Mouse (Mus musculus): ENCODE measurements around the gene Adcy9.

Gene Adcy9

DNA sequence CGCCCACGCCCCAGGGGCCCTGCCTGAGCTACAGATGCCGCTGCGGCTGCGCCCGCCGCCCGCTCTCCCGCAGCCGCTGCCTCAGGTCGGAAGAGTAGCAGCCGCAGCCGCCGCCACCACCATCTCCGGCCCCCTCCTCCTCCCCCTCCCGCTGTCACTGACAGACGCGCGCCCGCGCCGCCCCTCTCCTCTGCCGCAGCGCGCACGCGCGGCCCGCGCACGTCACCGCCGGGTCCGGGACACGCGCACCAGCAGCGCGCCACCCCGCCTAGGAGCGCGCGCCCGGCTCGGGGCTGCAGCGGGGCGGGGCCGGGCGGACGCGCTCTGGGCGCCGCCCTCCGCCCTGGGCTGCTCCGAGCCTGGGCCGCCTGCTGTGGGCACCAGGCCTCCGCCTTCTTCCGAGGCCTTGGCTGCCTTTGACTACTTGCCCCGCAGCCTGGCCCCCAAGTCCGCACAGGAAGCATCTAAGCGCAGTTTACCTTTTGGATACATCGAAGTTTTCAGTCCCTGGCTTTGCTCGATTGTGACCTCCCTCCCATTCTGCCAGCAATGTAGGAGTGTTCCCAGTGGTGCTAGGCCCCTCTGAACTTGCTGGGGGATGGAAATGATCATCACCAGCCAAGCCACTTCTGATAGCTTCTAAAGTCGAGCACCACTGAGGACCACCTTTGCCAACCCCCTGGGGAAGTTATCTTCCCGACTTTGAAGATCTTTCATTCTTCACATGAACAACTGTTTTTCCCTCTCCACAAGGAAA lies at the start of gene Adcy9:
Gene Adcy9 (minus strand): TSS at position 201 of the 757 bp plus-strand sequence.
- DNase-seq, result peak; percentile 89

DNA sequence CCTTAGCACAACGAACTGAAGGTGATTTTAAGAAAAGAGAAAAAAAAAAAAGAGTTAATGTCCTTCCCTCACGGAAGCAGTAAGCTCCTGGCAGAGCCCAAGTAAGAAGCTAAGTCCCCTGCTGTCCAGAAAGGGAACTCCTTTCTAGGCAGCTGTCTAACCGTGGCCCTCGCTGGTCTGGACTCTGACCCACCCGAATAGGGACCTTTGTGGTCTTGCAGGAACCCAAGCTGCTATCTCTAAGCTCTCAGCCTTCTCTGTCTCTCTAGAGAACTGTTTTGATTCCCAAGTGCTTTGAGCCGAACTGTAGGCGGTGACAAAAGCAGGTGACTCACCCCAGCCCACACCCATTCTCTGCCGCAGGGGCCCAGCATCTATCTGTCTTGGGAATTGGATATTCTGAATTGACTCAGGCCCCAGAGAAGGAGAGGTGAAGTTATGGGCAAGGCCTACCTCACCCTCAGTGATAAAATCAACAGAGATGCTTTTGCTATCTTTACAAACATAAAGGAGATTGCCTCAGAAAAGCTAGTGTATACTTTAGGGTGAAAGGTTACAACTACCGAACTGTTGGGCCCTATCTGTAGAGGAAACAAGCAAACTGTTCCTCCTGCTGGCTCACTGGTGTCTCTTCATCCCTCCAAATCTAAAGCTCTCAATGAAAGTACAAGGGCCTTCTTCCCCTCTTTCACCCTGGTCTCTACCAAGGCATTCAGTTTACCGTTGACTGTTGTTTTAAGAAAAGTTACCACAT lies 49.5 kb upstream of the Adcy9 start:
- DNase-seq, result no peak

DNA sequence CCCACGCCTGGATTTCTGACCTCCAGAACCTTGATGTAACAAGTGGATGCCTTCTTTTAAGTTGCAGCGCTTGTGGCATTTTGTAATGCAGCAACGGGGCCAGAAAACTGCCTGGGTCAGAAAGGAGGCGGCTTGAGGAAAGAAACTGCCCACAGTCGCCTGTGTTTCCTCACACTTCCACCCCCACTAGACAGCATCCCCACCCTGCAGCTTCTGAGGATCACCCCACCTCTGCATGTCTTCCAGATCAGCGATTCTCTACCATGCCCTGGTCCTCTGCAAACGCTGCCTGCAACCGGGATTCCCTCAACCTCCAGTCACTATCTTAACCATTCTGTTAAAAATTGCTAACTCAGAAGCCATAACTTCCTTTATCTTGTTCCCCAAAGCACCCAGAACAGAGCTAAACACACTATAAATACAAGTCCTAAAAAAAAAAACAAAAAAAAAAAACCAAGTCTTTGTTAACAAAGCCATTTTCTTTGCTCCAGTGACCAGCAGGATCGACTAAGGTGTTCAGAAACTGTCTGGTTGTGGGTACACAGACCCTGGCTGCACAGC lies 44.3 kb upstream of the Adcy9 start:
- no peak for DNase-seq

DNA sequence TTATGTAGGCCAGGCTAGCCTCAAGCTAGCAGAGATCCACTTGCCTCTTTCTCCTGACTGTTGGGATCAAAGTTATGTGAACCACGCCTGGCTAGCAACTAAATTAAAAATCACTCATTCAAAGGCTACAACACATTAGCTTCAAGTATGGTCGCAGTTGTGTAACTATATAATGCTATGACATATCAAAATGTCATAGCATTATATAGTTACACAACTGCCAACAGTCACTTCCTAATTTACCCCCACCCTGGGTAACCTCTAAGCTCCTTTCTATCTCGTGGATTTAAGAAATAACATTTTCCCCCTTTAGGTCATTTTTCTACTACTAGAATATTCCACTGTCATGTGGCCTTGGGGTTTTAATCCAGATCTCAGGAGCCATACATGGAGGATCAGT lies 37.6 kb upstream of the Adcy9 start:
- no peak for DNase-seq

DNA sequence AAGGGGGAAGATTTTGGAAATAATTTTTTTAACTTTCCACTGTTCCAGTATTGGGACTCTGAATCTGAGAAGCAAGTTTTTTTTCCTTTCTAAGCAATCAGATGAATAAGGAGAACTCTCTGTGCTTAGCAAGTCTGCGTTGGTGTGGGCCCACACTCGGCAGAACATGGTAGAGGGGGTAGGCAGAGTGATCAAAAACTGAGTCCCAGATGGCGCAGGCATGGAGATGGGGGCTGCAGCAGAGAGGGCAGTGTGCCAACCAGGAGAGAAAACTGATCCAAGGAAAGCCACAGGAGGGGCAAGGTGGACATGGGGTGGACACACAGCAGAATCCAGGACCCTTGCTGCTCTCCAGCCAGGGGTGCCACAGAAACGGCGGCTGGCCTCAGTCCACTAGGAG lies 36.1 kb upstream of the Adcy9 start:
- DNase-seq, result no peak

DNA sequence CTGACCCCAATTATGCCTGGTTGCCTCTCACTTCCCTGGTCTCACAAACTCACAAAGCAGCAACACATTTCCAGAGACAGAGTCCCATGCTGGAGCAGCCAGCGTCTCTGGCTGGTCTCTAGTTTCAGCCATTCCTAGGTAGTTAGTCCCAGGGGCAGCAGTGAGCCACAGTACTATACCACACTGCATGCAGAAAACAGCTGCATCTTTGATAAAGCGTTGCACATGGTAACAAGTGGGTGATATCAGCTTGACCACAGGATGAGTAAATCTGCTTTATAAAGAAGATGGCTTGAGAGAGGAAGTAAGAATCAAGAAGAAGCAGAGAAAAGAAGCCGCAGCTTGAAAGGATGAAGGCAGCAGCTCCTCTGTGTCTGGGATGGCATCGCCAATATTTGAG lies 35.4 kb upstream of the Adcy9 start:
- no peak for DNase-seq

DNA sequence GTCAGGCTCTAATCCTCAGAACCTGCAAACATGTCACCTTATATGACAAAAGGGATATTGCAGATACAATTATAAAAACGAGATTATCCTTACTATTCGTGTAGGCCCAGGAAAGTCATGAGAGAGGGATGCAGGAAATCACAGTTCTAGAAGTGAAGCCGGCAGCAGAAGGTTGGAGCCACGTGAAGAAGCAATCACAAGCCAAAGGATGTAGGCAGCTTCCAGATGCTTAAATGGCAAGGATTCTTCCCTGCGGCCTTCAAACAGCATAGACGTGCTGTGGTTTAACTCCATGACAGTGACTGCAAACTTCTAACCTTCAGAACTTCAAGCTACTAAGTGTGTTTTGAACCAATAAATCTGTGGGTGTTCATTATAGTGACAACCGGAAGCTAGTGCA lies 34.3 kb upstream of the Adcy9 start:
- DNase-seq, result no peak

DNA sequence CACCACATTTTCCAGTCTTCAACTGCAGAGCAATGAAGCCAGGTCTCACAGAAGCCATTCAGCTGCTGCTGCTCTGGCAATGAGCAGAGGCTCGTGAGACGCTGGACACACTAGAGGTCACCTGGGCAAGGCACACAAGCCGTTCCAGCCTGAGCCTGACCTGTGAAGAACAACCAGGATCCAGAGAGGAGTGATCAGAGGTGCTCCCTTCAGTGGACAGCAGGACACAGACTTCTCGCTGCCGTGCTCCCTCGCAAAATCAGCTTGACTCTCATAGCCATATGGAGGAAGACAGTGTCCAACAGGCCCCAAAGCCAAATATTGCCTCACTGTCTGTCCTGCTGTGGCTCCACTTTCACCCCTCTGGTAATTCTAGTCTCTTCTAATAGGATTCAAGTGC lies 29.1 kb upstream of the Adcy9 start:
- DNase-seq, result no peak

DNA sequence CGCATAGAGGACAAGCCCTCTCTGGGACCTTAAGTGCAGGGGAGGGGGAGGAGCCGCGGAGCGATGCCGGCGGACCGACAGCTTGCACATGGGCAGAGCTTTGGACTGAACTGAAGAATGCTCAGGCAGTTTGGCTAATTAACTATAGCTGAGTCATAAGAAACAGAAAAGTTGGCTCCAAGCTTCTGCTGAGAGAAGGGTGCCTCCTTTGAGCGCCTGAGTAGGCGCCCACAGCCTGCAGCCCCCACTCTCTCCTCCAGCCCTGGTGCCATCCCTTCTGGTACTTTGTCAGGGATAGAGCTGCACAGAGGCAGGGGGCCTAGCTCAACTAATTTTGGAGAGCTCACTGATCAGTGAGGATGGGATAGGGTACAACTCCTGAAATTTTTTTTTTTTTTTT lies 27.9 kb upstream of the Adcy9 start:
- no peak for DNase-seq

DNA sequence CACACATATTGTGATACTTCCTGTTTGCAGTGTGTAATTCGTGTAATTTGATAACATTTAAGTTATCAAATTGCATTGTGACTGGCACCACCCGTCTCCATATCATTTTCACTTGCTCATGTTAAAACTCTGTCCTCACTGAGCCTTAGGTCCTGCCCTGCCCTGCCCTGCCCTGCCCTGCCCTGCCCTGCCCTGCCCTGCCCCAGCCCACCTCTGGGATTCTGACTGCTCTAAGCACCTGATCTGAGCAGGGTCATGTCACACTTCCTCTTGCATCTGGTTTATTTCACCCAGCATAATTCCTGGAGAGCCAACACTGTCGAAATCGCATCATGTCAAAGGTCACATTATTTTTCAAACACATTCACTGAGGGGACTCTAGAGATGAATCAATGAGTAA lies 26.1 kb upstream of the Adcy9 start:
- no peak for DNase-seq

DNA sequence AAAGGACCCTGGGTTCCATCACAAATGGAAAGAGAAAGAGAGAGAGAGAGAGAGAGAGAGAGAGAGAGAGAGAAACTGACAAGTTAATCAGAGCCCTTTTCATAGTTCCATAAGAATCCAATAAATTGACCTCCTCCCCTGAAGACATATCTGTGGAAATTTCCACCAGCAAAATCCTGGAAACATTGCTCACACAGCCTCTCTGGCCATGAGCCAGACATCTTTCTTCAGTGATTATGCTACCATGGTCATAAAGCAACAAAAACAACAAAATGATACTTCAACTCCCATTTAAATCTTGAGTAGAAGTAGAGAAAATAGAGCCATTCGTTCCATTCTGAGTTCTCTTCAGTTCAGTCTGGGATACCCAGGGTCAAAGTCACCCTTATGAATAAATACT lies 24.1 kb upstream of the Adcy9 start:
- no peak for DNase-seq

DNA sequence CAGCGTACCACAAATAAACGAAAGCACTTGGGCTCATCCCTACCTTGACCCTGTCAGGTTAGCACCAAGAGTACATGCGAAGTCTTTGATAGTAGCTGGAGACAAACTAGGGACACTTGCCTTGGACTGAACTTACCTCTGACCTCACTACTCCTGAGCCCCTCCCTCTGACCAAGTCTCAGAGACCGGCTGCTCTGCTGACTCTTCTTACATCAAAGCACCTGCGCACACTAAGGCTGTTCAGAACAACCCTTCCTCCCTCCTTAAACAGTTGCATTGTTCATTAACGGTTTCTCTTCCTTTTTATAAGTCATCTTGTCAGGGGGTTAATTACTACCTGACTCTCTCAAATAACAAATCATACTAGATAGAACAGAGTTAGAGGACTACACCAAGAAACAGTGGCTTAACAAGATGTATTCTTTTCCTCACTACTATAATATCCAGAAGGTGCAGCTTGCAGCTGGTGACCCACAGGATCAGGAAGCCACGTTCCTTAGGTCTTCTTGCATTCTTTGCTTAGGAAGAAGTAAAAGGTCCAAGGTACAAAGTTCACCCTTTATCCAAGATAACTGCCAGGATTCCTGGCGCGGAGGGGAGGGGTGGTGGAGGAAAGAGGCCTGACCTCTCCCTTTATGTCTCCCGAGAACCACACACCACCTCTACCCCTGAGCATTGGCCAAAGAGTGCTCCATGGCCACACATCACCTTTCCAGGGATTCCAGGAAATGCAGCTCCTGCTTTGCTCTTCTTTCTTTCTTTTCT lies 19.2 kb upstream of the Adcy9 start:
- DNase-seq, result no peak

DNA sequence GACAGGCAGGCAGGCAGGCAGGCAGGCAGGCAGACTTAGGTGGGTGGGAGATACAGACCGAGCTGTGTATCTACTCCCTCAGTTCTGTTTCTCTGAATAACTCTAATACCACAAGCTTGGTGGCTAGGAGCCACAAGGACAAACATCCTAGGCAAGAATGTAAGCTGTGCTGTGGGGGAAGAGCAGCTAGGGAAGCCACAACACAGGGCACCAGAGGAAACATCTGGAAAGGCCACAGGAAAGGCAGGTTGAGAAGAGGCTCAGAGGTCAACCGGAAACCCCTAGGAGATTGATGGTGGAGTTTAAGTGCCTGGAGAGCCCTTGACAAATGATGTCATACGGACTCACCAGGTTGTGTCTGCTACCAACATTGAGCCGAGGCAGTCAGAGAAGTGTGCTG lies 16.4 kb upstream of the Adcy9 start:
- DNase-seq, result no peak

DNA sequence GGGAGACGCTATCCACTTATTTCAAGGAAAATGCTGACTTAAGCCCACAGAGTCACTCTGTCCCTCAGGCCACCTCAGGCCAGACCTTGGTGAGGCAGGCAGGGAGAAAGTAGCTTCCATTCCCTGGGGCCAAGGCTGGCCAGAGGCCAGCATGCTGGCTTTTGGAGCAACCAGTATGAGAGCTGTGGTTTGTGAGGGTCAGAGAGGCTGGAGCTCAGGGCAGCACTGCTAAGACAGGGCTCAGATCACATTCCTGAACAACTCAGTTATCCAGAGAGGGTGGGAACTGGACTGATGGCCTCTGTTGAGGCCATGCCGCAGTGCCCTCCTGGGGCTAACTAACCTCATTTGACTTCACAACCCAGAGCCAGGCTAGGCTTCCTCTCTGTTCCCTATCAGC lies 15.1 kb upstream of the Adcy9 start:
- no peak for DNase-seq

DNA sequence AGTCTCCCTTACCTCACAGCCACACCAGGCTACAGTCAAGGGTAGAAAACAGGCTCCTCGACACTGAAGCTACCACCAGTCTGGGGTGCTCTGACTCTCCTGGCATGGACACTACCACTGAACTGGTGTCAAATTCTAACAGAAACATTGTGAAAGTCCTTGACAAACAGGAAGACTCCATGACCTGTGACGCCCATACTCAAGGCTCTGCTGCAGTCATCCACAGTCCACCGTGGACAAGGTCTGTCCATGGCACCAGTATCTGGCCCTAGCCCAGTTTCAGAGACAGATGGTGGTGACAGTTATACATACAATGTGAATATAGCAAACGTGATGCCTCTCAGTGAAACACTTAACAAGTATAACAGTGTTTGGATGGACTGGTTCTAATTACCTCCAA lies 11.5 kb upstream of the Adcy9 start:
- no peak for DNase-seq

DNA sequence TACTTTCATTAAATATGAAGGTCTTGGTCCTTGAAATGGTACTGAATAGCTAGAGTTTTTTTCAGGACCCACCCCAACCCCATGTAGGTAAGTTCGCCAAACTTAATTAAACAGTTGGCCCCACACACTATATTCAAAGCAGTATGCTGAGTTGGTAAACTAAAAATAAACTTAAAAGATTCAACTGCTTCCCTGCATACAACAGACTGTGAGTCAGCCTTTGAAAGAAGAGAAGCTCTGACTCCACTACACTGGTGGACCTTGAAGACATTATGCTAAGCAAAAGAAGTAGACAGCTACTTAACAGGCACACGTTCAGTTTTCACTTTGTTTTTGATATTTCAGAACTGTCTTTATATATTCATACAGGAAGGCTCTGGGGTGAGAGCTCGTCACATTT lies 10.7 kb upstream of the Adcy9 start:
- no peak for DNase-seq

DNA sequence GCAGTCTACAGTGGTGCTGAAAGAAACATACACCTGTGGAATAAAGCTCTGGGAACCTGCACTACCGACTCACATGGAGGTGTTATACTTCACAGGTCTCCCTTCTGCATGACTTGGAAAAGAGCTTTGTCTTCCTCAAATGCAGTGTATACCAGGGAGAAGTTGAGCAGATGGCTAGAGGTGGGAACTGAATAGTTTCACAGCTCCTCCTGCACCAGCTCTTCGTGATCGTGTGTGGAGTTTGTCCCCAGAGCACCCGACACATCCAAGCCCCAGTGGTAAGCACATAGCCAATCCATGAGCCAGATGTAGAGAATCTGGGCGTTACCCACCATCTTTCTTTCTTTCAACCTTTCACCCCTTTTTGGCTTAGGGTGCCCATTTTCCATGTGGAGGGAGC lies 9.9 kb upstream of the Adcy9 start:
- no peak for DNase-seq

DNA sequence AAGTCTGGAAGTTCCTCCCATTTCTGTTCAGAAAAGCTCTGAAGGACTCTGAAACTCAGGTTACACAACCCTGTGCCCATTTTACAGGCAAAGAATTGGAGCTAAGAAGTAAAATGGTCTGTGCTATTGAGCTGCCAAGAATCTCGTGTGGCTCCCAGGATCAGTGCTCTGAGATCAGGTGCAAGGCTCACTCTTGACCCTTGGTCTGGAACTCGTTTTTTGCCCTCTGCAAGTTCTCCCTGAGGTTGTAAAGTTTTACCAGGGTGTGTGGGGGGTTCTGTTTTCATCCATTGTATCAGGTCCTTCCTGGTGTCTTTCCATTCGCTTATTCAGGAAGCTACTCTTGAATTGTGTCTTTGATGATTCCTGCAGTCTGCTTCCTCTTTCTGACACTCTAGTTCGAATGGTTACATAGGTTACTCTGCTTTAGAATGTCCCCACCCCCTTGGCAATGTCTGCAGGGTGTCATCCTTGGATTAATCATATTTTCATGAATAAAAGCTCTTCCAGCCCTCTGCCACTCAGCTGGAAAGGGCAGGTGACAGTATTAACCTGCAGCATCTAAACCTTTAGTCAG lies 5.4 kb upstream of the Adcy9 start:
- DNase-seq, result no peak

DNA sequence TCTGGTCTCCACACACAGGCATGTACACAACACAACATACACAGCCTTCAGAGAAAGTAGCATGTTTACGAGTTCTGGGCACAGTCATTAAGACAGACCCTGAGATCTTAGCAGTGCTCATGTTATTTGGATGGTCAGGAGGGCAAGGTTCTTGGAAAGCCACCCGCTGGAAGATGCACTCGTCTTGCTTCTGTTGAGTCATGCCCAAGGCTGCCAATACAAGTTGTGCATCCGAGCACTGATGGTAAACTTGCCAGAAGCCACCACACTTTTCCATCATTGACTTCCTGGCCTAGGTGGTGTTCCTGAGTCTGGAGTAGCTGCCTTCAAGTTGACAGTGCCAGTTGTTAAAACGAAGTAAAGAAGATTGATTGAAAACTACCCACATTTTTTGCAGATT lies 3.3 kb upstream of the Adcy9 start:
- DNase-seq, result no peak

DNA sequence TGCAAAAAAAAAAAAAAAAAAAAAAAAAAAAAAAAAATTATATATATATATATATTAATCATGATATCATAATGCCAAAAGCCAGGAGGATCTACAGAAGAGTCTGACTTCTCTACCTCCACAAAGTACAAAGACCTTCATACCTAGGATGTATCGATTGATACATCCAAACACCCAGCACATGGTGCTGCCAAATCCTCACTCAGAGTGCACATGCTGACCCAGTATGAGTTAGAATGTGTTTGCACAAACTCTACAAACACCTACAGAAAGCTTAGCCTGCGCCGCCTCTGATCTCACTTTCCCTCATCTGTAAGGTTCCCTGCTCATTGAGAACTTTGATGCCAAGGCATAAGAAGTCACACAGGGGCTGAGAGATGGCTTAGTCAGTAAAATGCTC lies 2.7 kb upstream of the Adcy9 start:
- DNase-seq, result no peak

DNA sequence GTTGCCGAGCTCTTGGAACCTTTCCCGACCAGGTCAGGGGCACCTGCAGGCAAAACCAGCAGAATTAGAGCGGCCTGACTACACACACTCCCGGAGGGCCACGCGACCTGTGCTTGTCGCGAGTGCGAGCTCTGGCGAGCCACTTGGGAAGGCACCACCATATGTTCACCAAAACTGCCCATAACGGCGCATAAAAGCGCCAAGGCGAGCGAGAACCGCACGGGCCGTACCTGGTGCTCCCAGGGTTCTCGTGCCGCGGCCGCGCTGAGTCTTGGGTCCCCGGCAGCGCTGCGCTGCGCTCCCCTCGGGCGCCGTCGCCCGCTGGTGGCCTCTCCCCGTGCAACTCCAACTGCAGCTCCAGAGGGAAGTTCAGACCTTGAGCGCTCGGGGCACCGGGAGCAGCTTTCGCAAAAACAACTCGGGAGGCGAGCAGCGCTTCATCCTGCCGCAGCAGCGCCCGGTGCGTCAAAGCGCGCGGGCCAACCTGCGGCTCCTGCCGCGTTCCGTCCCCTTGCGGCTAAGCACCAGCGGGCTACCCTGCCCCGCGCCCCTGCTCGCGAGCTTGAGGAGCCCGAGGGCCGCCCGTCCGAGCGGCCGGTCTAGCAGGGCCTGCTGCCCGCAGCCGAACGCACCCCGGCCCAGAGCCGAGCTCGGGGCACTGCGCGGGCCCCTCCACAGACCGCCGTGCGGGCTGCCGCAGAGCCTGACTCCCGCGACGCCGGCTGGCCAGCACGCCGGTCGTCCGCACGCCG lies 576 bp downstream of the Adcy9 start:
- DNase-seq, result peak; percentile 65

DNA sequence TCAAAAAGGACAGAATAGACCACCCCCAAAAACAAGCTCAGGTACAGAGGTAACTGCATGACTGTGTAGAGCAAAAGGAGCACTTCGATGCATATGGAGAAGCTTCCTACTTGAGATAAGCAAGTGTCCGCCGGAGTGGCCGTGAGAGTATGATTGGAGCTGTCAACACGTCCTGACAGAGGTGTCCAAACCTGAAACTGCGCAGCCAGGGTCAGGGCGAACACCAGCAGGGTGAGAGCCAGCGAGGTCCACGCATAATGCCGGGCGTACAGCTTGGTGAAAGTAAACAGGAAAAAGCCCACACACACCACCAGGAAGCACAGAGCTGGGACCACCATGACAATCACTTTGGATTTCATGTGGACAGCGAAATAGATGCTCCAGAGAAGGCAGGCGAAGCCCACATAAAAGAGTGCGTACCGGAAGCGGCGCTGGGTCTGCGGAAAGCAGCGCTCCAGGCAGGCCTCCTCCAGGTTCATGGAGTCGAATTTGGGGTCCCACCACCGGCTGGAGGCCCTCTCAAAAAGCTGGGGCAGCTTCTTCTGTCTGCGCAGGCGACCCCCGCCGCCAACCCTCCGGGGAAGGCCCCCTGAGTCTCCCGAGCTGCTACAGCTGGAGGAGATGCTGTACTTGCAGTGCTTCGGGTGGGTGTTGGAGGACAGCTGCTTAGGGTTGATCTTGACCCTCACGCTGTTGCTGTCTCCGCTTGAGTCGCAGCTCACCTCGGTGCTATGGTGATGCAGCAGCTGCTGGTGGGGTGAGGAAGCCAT lies 1.3 kb downstream of the Adcy9 start:
- no peak for DNase-seq

All from cerebellum, adult 8-10 months (tissue).